Comparison of ENCODE assay signal across 20 mouse cellular contexts in the genomic region with DNA sequence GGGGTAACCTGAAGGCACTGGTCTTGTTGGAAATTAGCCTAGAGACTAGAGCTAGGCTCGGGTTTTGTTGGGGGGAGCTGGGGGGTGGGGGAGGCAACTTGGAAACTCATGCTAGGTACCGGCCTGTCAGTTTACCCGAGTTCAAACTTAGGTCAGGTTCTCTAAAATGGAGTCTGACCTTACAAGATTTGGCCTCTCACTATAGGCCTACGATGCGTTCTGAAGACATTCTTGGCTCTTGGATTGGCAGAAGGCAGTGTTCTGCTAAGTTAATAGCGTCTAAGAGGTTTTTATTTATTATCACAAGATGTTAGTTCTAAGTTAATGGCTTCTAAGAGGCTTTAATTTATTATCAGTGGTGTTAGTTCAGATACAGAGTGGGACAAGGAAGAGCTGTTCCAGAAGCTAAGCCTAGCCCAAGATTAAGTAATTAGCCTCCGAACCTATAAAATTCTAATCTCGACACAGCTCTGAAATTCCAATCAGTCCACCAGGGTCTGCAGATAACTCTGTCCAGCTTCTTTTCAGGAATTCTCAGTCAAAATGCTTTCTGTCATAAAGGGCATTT.
A peak's percentile ranks its signal among the peaks of the same experiment; 100 is the strongest.
DNase-seq lines count a peak whose midpoint lies in the region; ATAC-seq and TF ChIP-seq lines count a peak whose summit lies in the region.
"Had no signal": no experiment of that assay in that cellular context is flagged by ENCODE, and none has a peak within 500 bp of the region (broad histone marks: within the 10 kb centered on the region; RNA-seq: fewer than 3 reads in every experiment).

No protein-coding gene starts in this region.

- TF ChIP-seq EP300 in stomach, postnatal 0 days (optimal IDR thresholded peaks at IDR 0.05): no peak

- H3K4me3 ChIP-seq in kidney, embryonic 14.5 days (ENCODE audit: low read length): no peak overlapping the region
- no peak overlapping the region for H3K4me3 ChIP-seq in stomach, embryonic 16.5 days (replicated peaks; ENCODE audit: low read length)
- no peak overlapping the region for H3K4me3 ChIP-seq in stomach, postnatal 0 days (ENCODE audit: low read depth, low read length)
- no peak overlapping the region for H3K4me3 ChIP-seq in embryonic facial prominence, embryonic 10.5 days
- no peak overlapping the region for H3K4me3 ChIP-seq in forebrain, embryonic 12.5 days (replicated peaks)
- H3K4me3 ChIP-seq: embryonic facial prominence, embryonic 13.5 days; forebrain, embryonic 13.5 days; heart, adult 2 months; heart, embryonic 15.5 days; hindbrain, embryonic 15.5 days had no signal

- peaks cover 11% of the 10 kb centered on the region; the same call in 1 of the 2 replicates for H3K4me1 ChIP-seq in kidney, embryonic 14.5 days (ENCODE audit: control insufficient read depth, insufficient read depth, low read length)
- peaks cover 8% of the 10 kb centered on the region; the same call in 1 of the 2 replicates for H3K4me1 ChIP-seq in stomach, embryonic 16.5 days (ENCODE audit: control insufficient read depth, insufficient read depth, low read length)
- no peaks in the 10 kb centered on the region for H3K4me1 ChIP-seq in stomach, postnatal 0 days (replicated peaks; ENCODE audit: control insufficient read depth, insufficient read depth)
- peaks cover 17% of the 10 kb centered on the region for H3K4me1 ChIP-seq in embryonic facial prominence, embryonic 10.5 days
- peaks cover 32% of the 10 kb centered on the region for H3K4me1 ChIP-seq in forebrain, embryonic 12.5 days
- H3K4me1 ChIP-seq: hindbrain, embryonic 15.5 days had no signal

- H3K27me3 ChIP-seq in kidney, embryonic 14.5 days (ENCODE audit: control insufficient read depth, insufficient read depth, low read length): no peaks in the 10 kb centered on the region
- H3K27me3 ChIP-seq in stomach, embryonic 16.5 days (ENCODE audit: control insufficient read depth, insufficient read depth, low read length): no peaks in the 10 kb centered on the region
- H3K27me3 ChIP-seq in stomach, postnatal 0 days (ENCODE audit: control insufficient read depth, insufficient read depth, low read length): no peaks in the 10 kb centered on the region
- no peaks in the 10 kb centered on the region for H3K27me3 ChIP-seq in embryonic facial prominence, embryonic 10.5 days (replicated peaks; ENCODE audit: low read depth, poor library complexity, severe bottlenecking)
- H3K27me3 ChIP-seq in forebrain, embryonic 12.5 days: peaks cover 6% of the 10 kb centered on the region
- H3K27me3 ChIP-seq: CH12.LX; heart, embryonic 15.5 days; hindbrain, embryonic 15.5 days had no signal

- no peak overlapping the region for H3K9ac ChIP-seq in kidney, embryonic 14.5 days (ENCODE audit: low read depth, low read length)
- no peak overlapping the region for H3K9ac ChIP-seq in stomach, embryonic 16.5 days (ENCODE audit: low read length)
- H3K9ac ChIP-seq in stomach, postnatal 0 days (ENCODE audit: low read length): no peak overlapping the region
- no peak overlapping the region for H3K9ac ChIP-seq in forebrain, embryonic 12.5 days
- H3K9ac ChIP-seq: embryonic facial prominence, embryonic 13.5 days; forebrain, embryonic 13.5 days; forebrain, postnatal 0 days; heart, embryonic 15.5 days; hindbrain, embryonic 15.5 days had no signal

- peak; percentile 58 for ATAC-seq in kidney, embryonic 14.5 days (ENCODE audit: low FRiP score, low TSS enrichment)
- ATAC-seq in stomach, embryonic 16.5 days (ENCODE audit: insufficient read depth, low FRiP score): peak; percentile 26; the same call in 1 of the 2 replicates
- no peak for ATAC-seq in stomach, postnatal 0 days (ENCODE audit: low FRiP score, low TSS enrichment)
- ATAC-seq in forebrain, embryonic 12.5 days (ENCODE audit: low FRiP score): no peak
- ATAC-seq: forebrain, embryonic 13.5 days; forebrain, postnatal 0 days had no signal

- 39% methylated on average over 8 of the region's 8 CpGs for WGBS in kidney, embryonic 14.5 days
- WGBS in stomach, embryonic 16.5 days: 40% methylated on average over 8 of the region's 8 CpGs
- 51% methylated on average over 8 of the region's 8 CpGs for WGBS in stomach, postnatal 0 days
- 79% methylated on average over 8 of the region's 8 CpGs for WGBS in embryonic facial prominence, embryonic 10.5 days
- WGBS in forebrain, embryonic 12.5 days: 78% methylated on average over 8 of the region's 8 CpGs

- peak overlapping the region; percentile 56; the same call in 1 of the 2 replicates for H3K27ac ChIP-seq in kidney, embryonic 14.5 days (ENCODE audit: low read depth, low read length)
- no peak overlapping the region for H3K27ac ChIP-seq in stomach, embryonic 16.5 days (ENCODE audit: low read length)
- no peak overlapping the region for H3K27ac ChIP-seq in stomach, postnatal 0 days (replicated peaks)
- H3K27ac ChIP-seq in embryonic facial prominence, embryonic 10.5 days (replicated peaks): 0 out of 2 replicates have a peak overlapping the region, but pooled peaks have one; percentile 35
- H3K27ac ChIP-seq in forebrain, embryonic 12.5 days: no peak overlapping the region
- H3K27ac ChIP-seq: embryonic facial prominence, embryonic 13.5 days; forebrain, embryonic 13.5 days; heart, adult 2 months; hindbrain, embryonic 15.5 days had no signal

- DNase-seq in kidney, adult 11 months: no peak
- DNase-seq in stomach, postnatal 0 days (ENCODE audit: low spot score): no peak
- DNase-seq in embryonic facial prominence, embryonic 10.5 days (ENCODE audit: low spot score): no peak
- DNase-seq: adrenal gland, postnatal 10 days; cerebellum, adult 11-12 months; cerebellum, adult 9-10 months; cerebellum, postnatal 25 days; forebrain, postnatal 0 days; gastrocnemius, postnatal 14 days; heart, adult 2 months; heart, postnatal 14 days had no signal

- no peak overlapping the region for H3K4me2 ChIP-seq in kidney, embryonic 14.5 days (replicated peaks; ENCODE audit: low read depth, low read length)
- H3K4me2 ChIP-seq in stomach, embryonic 16.5 days (ENCODE audit: low read depth, low read length): no peak overlapping the region
- no peak overlapping the region for H3K4me2 ChIP-seq in stomach, postnatal 0 days (replicated peaks; ENCODE audit: low read depth)
- no peak overlapping the region for H3K4me2 ChIP-seq in forebrain, embryonic 12.5 days
- H3K4me2 ChIP-seq: embryonic facial prominence, embryonic 13.5 days; forebrain, embryonic 13.5 days; heart, embryonic 11.5 days; heart, embryonic 15.5 days; hindbrain, embryonic 15.5 days had no signal

- TF ChIP-seq CTCF in stomach, postnatal 0 days (IDR thresholded peaks at IDR 0.05; ENCODE audit: low read depth): no peak

- H3K36me3 ChIP-seq in kidney, embryonic 14.5 days (ENCODE audit: control insufficient read depth, insufficient read depth, low read length): no peaks in the 10 kb centered on the region
- H3K36me3 ChIP-seq in stomach, embryonic 16.5 days (ENCODE audit: control insufficient read depth, insufficient read depth, low read length): no peaks in the 10 kb centered on the region
- H3K36me3 ChIP-seq in stomach, postnatal 0 days (ENCODE audit: control insufficient read depth, insufficient read depth, low read length): no peaks in the 10 kb centered on the region
- no peaks in the 10 kb centered on the region for H3K36me3 ChIP-seq in embryonic facial prominence, embryonic 10.5 days (replicated peaks)
- no peaks in the 10 kb centered on the region for H3K36me3 ChIP-seq in forebrain, embryonic 12.5 days (replicated peaks)
- H3K36me3 ChIP-seq: embryonic facial prominence, embryonic 13.5 days; heart, embryonic 15.5 days; hindbrain, embryonic 15.5 days had no signal

- no peaks in the 10 kb centered on the region for H3K9me3 ChIP-seq in kidney, embryonic 14.5 days (ENCODE audit: control insufficient read depth, low read length)
- no peaks in the 10 kb centered on the region for H3K9me3 ChIP-seq in stomach, embryonic 16.5 days (replicated peaks; ENCODE audit: control insufficient read depth, low read length)
- H3K9me3 ChIP-seq in stomach, postnatal 0 days (ENCODE audit: control insufficient read depth, low read length): no peaks in the 10 kb centered on the region
- no peaks in the 10 kb centered on the region for H3K9me3 ChIP-seq in embryonic facial prominence, embryonic 10.5 days
- no peaks in the 10 kb centered on the region for H3K9me3 ChIP-seq in forebrain, embryonic 12.5 days
- H3K9me3 ChIP-seq: embryonic facial prominence, embryonic 13.5 days; forebrain, embryonic 13.5 days; heart, embryonic 15.5 days; hindbrain, embryonic 15.5 days had no signal

Comparison
In these comparisons a context has a peak if more than half of its experiments do, and no peak if none do; other contexts are left out.
1. ATAC-seq: peak in kidney, embryonic 14.5 days (single experiment) and stomach, embryonic 16.5 days (single experiment); none in stomach, postnatal 0 days (single experiment) and forebrain, embryonic 12.5 days (single experiment).
2. H3K27ac ChIP-seq: peak in kidney, embryonic 14.5 days (single experiment) and embryonic facial prominence, embryonic 10.5 days (single experiment); none in stomach, embryonic 16.5 days (single experiment), stomach, postnatal 0 days (single experiment) and forebrain, embryonic 12.5 days (single experiment).